Mouse (Mus musculus) ES-E14 (cell line): ENCODE results near the gene 2410137M14Rik. TPM values are rescaled to one million over a fixed set of nuclear protein-coding genes. Genes with fewer than 3 reads are reported as not detected.

ENCODE experiments used
- DNase-seq: peaks from one replicate; pipeline ENCODE4 v3.0.0-alpha.2; 2013; ENCODE audit warnings: low read depth, low spot score
- H3K27ac ChIP-seq: 2 replicates; pipeline ENCODE4 v1.5.1; 2012; ENCODE audit warnings: low read depth, mild to moderate bottlenecking, low read length, moderate library complexity, mixed read lengths; ENCODE audit not compliant: poor library complexity, insufficient read depth, severe bottlenecking
- H3K36me3 ChIP-seq: 2 replicates; pipeline ENCODE4 v1.6.1; 2012; ENCODE audit warnings: mild to moderate bottlenecking, low read length, moderate library complexity, mixed read lengths; ENCODE audit not compliant: control insufficient read depth, poor library complexity, insufficient read depth, severe bottlenecking
- H3K4me1 ChIP-seq, 2 experiments: fragments of 150-350 bp in 1 of 2; sonication (generic) in 1 of 2; 2 replicates each; pipeline ENCODE4 v1.6.1; 2012; ENCODE audit warnings: low read length in 2 of 2, mild to moderate bottlenecking in 1 of 2, mixed read lengths in 1 of 2; ENCODE audit not compliant: control insufficient read depth in 2 of 2, insufficient read depth in 2 of 2, poor library complexity in 1 of 2
- H3K4me3 ChIP-seq, 2 experiments: fragments of 150-350 bp in 1 of 2; sonication (generic) in 1 of 2; 2 replicates each; pipeline ENCODE4 v1.5.1; 2012; ENCODE audit warnings: low read length in 2 of 2, low read depth in 1 of 2, mild to moderate bottlenecking in 1 of 2, mixed read lengths in 1 of 2; ENCODE audit not compliant: insufficient read depth in 1 of 2, poor library complexity in 1 of 2, severe bottlenecking in 1 of 2
- H3K9ac ChIP-seq: 2 replicates; pipeline ENCODE4 v1.6.1; 2012; ENCODE audit warnings: low read depth, mild to moderate bottlenecking, low read length, mixed read lengths; ENCODE audit not compliant: poor library complexity, insufficient read depth, severe bottlenecking
- H3K9me3 ChIP-seq: fragments of 150-350 bp; sonication (generic); 2 replicates; pipeline ENCODE4 v1.6.1; 2012; ENCODE audit warnings: low read depth, mild to moderate bottlenecking, low read length; ENCODE audit not compliant: control insufficient read depth, insufficient read depth
- CHD2 ChIP-seq: IDR thresholded peaks from 2 replicates; pipeline ENCODE4 v1.6.1; 2014; ENCODE audit warnings: mild to moderate bottlenecking, low read depth, low read length, inconsistent platforms
- HCFC1 ChIP-seq: IDR thresholded peaks from 2 replicates; pipeline ENCODE4 v1.6.1; 2012; ENCODE audit warnings: low read length, inconsistent platforms, borderline replicate concordance; ENCODE audit not compliant: insufficient read depth
- MAFK ChIP-seq: IDR thresholded peaks from 2 replicates; pipeline ENCODE4 v1.6.1; 2014; ENCODE audit warnings: mild to moderate bottlenecking, low read depth, low read length, inconsistent platforms; ENCODE audit not compliant: insufficient read depth
- ZC3H11A ChIP-seq: IDR thresholded peaks from 2 replicates; pipeline ENCODE4 v1.6.1; 2012; ENCODE audit warnings: low read depth, mild to moderate bottlenecking, inconsistent platforms, low read length, borderline replicate concordance
- ZNF384 ChIP-seq: IDR thresholded peaks from 2 replicates; pipeline ENCODE4 v1.6.1; 2012; ENCODE audit warnings: low read depth, low read length, inconsistent platforms
- in situ Hi-C, 2 experiments: fragments of 600-800 bp; cut with MboI; formaldehyde crosslinking; loops; one replicate each; pipeline ENCODE4 v1.15.1; 2025; ENCODE audit warnings: low sequenced_read_pairs in 2 of 2, inconsistent platforms in 1 of 2; ENCODE audit not compliant: unreplicated experiment in 2 of 2
- total RNA-seq: library from RNA; depleted of rRNA; stranded (reverse); fragments of 300-350 nt; gene quantifications from 2 replicates; pipeline ENCODE4 v1.2.3, GENCODE M21; 2012

2410137M14Rik gene
- total RNA-seq, 1 experiment: 14.8 TPM

GRCm38 (mm10) chr17:36942791-36943471 lies 38.1 kb downstream of the 2410137M14Rik start, which contains the start of gene Rnf39:
Gene Rnf39, plus strand, starts transcription at chr17:36942918.
- no peak for DNase-seq
- no peaks in the 10 kb centered on the region; the same call in 1 of the 2 replicates for H3K36me3 ChIP-seq
- TF ChIP-seq ZC3H11A: no peak
- no peak for TF ChIP-seq CHD2
- no peak for TF ChIP-seq MAFK
- TF ChIP-seq ZNF384: no peak
- TF ChIP-seq HCFC1: no peak
- H3K27ac ChIP-seq: no peak within 1 kb of the TSS
- in situ Hi-C loops: no loop called here
- peaks cover 0 to 22% of the 10 kb centered on the region in 2 experiments; a peak in 2 of 4 replicates for H3K4me1 ChIP-seq
- peak within 1 kb of the TSS; percentile 64 for H3K9ac ChIP-seq
- H3K4me3 ChIP-seq: peak within 1 kb of the TSS; percentile 43 to 62
- H3K9me3 ChIP-seq: no peaks in the 10 kb centered on the region

GRCm38 (mm10) chr17:36942391-36942790 lies 38.6 kb downstream of the 2410137M14Rik start:
- H3K4me3 ChIP-seq: peak overlapping the region; percentile 43 to 62; a peak in 2 of 4 replicates
- DNase-seq: no peak
- H3K36me3 ChIP-seq: no peaks in the 10 kb centered on the region; the same call in 1 of the 2 replicates
- in situ Hi-C loops: no loop called here
- H3K9me3 ChIP-seq: no peaks in the 10 kb centered on the region
- H3K27ac ChIP-seq: no peak overlapping the region
- 0 out of 2 replicates have a peak overlapping the region, but pooled peaks have one; percentile 64 for H3K9ac ChIP-seq
- TF ChIP-seq CHD2 (no peak), ZC3H11A (no peak), MAFK (no peak), HCFC1 (no peak), ZNF384 (no peak)
- peaks cover 0 to 22% of the 10 kb centered on the region in 2 experiments; a peak in 2 of 4 replicates for H3K4me1 ChIP-seq

- Histone ChIP-seq H3K4me3 (no peak overlapping the region), H3K36me3 (no peaks in the 10 kb centered on the region), H3K9me3 (no peaks in the 10 kb centered on the region), H3K9ac (no peak overlapping the region), H3K27ac (no peak overlapping the region), H3K4me1 (peaks cover under 1 to 6% of the 10 kb centered on the region in 2 experiments; a peak in 2 of 4 replicates)
- in situ Hi-C loops: no loop called here
- no peak for DNase-seq
- no peak for TF ChIP-seq MAFK
- no peak for TF ChIP-seq CHD2
- TF ChIP-seq ZC3H11A: no peak
- TF ChIP-seq ZNF384: no peak
- TF ChIP-seq HCFC1: no peak
These were observed 43.0 kb downstream of the 2410137M14Rik start for GRCm38 (mm10) chr17:36938056-36938455.

GRCm38 (mm10) chr17:36931806-36932205 lies 49.2 kb downstream of the 2410137M14Rik start:
- no peak overlapping the region for H3K27ac ChIP-seq
- no peak for DNase-seq
- H3K9ac ChIP-seq: no peak overlapping the region
- no peaks in the 10 kb centered on the region for H3K36me3 ChIP-seq
- no peak overlapping the region for H3K4me3 ChIP-seq
- in situ Hi-C loops: no loop called here
- TF ChIP-seq HCFC1 (no peak), MAFK (no peak), CHD2 (no peak), ZC3H11A (no peak), ZNF384 (no peak)
- H3K4me1 ChIP-seq: peaks cover 6 to 17% of the 10 kb centered on the region in 2 experiments; a peak in 3 of 4 replicates
- no peaks in the 10 kb centered on the region for H3K9me3 ChIP-seq
